Mouse (Mus musculus): ENCODE data around the gene Zc3h4. TPM values are rescaled to one million over a fixed set of nuclear protein-coding genes. Genes with fewer than 3 reads are reported as not detected.

Gene Zc3h4
- 15.5 and 17.1 TPM in 2 replicates for polyA plus RNA-seq (2015; fragmentation: Nextera tagmentation; extraction: Ambion mirVana)

GRCm38 (mm10) chr7:16400689-16401611 is at the start of gene Zc3h4:
Gene Zc3h4, plus strand, starts transcription at chr7:16400910.
- H3K9me3 ChIP-seq (replicated peaks) = no peaks in the 10 kb centered on the region
- WGBS = 1% methylated on average over 52 of the region's 85 CpGs
- ATAC-seq (replicated peaks; ENCODE audit: low FRiP score) = peak; percentile 48

GRCm38 (mm10) chr7:16355854-16356594 is 44.7 kb upstream of the Zc3h4 start:
- H3K36me3 ChIP-seq = peaks cover 81% of the 10 kb centered on the region
- no peaks in the 10 kb centered on the region for H3K9me3 ChIP-seq (replicated peaks)
- 95% methylated on average over 3 of the region's 3 CpGs for WGBS
- no peak for ATAC-seq (replicated peaks; ENCODE audit: low FRiP score)
- H3K27ac ChIP-seq = no peak overlapping the region
- no peaks in the 10 kb centered on the region for H3K4me1 ChIP-seq
- no peak overlapping the region for H3K9ac ChIP-seq
- no peak overlapping the region for H3K4me3 ChIP-seq (replicated peaks)
- no peak overlapping the region for H3K4me2 ChIP-seq
- no peaks in the 10 kb centered on the region for H3K27me3 ChIP-seq

More at GRCm38 (mm10) chr7:16400689-16401611, at the start of gene Zc3h4:
- H3K27ac ChIP-seq = peak within 1 kb of the TSS; percentile 100
- 0 out of 2 replicates have a peak, but pooled peaks cover 2% of the 10 kb centered on the region for H3K36me3 ChIP-seq
- peaks cover 32% of the 10 kb centered on the region for H3K4me1 ChIP-seq
- peak within 1 kb of the TSS; percentile 66 for H3K4me2 ChIP-seq
- no peaks in the 10 kb centered on the region for H3K27me3 ChIP-seq
- peak within 1 kb of the TSS; percentile 100 for H3K9ac ChIP-seq
- H3K4me3 ChIP-seq (replicated peaks) = peak within 1 kb of the TSS; percentile 97

GRCm38 (mm10) chr7:16357602-16358001 is 43.1 kb upstream of the Zc3h4 start:
- 96% methylated on average over 3 of the region's 3 CpGs for WGBS
- Histone ChIP-seq H3K9ac (no peak overlapping the region), H3K36me3 (peaks cover 81% of the 10 kb centered on the region), H3K4me2 (no peak overlapping the region), H3K27ac (no peak overlapping the region), H3K27me3 (no peaks in the 10 kb centered on the region), H3K4me1 (no peaks in the 10 kb centered on the region), H3K9me3 (replicated peaks) (no peaks in the 10 kb centered on the region), H3K4me3 (replicated peaks) (no peak overlapping the region)
- ATAC-seq (replicated peaks; ENCODE audit: low FRiP score) = no peak

- H3K27me3 ChIP-seq = no peaks in the 10 kb centered on the region
- no peak overlapping the region for H3K9ac ChIP-seq
- H3K36me3 ChIP-seq = peaks cover 95% of the 10 kb centered on the region
- H3K4me1 ChIP-seq = no peaks in the 10 kb centered on the region
- H3K9me3 ChIP-seq (replicated peaks) = no peaks in the 10 kb centered on the region
- H3K27ac ChIP-seq = 0 out of 2 replicates have a peak overlapping the region, but pooled peaks have one; percentile 38
- H3K4me3 ChIP-seq (replicated peaks) = no peak overlapping the region
- no peak for ATAC-seq (replicated peaks; ENCODE audit: low FRiP score)
- no peak overlapping the region for H3K4me2 ChIP-seq
- WGBS = 67% methylated on average over 1 of the region's 1 CpGs
Measured at GRCm38 (mm10) chr7:16364319-16364718, 36.4 kb upstream of the Zc3h4 start.

- ATAC-seq (replicated peaks; ENCODE audit: low FRiP score) = no peak
- no peak overlapping the region for H3K9ac ChIP-seq
- H3K36me3 ChIP-seq = peaks cover 96% of the 10 kb centered on the region
- H3K27ac ChIP-seq = no peak overlapping the region
- no peaks in the 10 kb centered on the region for H3K9me3 ChIP-seq (replicated peaks)
- no peak overlapping the region for H3K4me3 ChIP-seq (replicated peaks)
- WGBS = 31% methylated on average over 4 of the region's 4 CpGs
- no peaks in the 10 kb centered on the region for H3K4me1 ChIP-seq
- H3K27me3 ChIP-seq = no peaks in the 10 kb centered on the region
- no peak overlapping the region for H3K4me2 ChIP-seq
Measured at GRCm38 (mm10) chr7:16364901-16365500, 35.7 kb upstream of the Zc3h4 start.

GRCm38 (mm10) chr7:16366133-16366646 is 34.5 kb upstream of the Zc3h4 start:
- 49% methylated on average over 10 of the region's 10 CpGs for WGBS
- no peak overlapping the region for H3K4me2 ChIP-seq
- H3K4me1 ChIP-seq = no peaks in the 10 kb centered on the region
- no peak for ATAC-seq (replicated peaks; ENCODE audit: low FRiP score)
- no peaks in the 10 kb centered on the region for H3K27me3 ChIP-seq
- H3K4me3 ChIP-seq (replicated peaks) = no peak overlapping the region
- no peak overlapping the region for H3K9ac ChIP-seq
- no peak overlapping the region for H3K27ac ChIP-seq
- peaks cover 98% of the 10 kb centered on the region for H3K36me3 ChIP-seq
- H3K9me3 ChIP-seq (replicated peaks) = no peaks in the 10 kb centered on the region

- peaks cover 96% of the 10 kb centered on the region for H3K36me3 ChIP-seq
- H3K4me1 ChIP-seq = no peaks in the 10 kb centered on the region
Measured at GRCm38 (mm10) chr7:16366669-16367068, 34.0 kb upstream of the Zc3h4 start.

GRCm38 (mm10) chr7:16368835-16369234 is 31.9 kb upstream of the Zc3h4 start:
- ATAC-seq (replicated peaks; ENCODE audit: low FRiP score) = no peak
- Histone ChIP-seq H3K27ac (no peak overlapping the region), H3K4me1 (no peaks in the 10 kb centered on the region), H3K9me3 (replicated peaks) (no peaks in the 10 kb centered on the region), H3K4me3 (replicated peaks) (no peak overlapping the region), H3K36me3 (peaks cover 95% of the 10 kb centered on the region), H3K27me3 (no peaks in the 10 kb centered on the region), H3K4me2 (no peak overlapping the region), H3K9ac (no peak overlapping the region)
- 87% methylated on average over 2 of the region's 2 CpGs for WGBS

More at GRCm38 (mm10) chr7:16366669-16367068, 34.0 kb upstream of the Zc3h4 start:
- Histone ChIP-seq H3K9me3 (replicated peaks) (no peaks in the 10 kb centered on the region), H3K4me3 (replicated peaks) (no peak overlapping the region), H3K27me3 (no peaks in the 10 kb centered on the region), H3K9ac (no peak overlapping the region), H3K4me2 (no peak overlapping the region), H3K27ac (no peak overlapping the region)
- WGBS = 57% methylated on average over 4 of the region's 4 CpGs
- no peak for ATAC-seq (replicated peaks; ENCODE audit: low FRiP score)

- Histone ChIP-seq H3K4me1 (no peaks in the 10 kb centered on the region), H3K9ac (no peak overlapping the region), H3K4me3 (replicated peaks) (no peak overlapping the region), H3K4me2 (no peak overlapping the region), H3K36me3 (peaks cover 95% of the 10 kb centered on the region), H3K9me3 (replicated peaks) (no peaks in the 10 kb centered on the region), H3K27me3 (no peaks in the 10 kb centered on the region), H3K27ac (no peak overlapping the region)
- 80% methylated on average over 2 of the region's 2 CpGs for WGBS
- no peak for ATAC-seq (replicated peaks; ENCODE audit: low FRiP score)
Measured at GRCm38 (mm10) chr7:16370596-16370995, 30.1 kb upstream of the Zc3h4 start.

GRCm38 (mm10) chr7:16373719-16374118 is 27.0 kb upstream of the Zc3h4 start:
- 39% methylated on average over 2 of the region's 2 CpGs for WGBS
- no peak overlapping the region for H3K27ac ChIP-seq
- no peak overlapping the region for H3K9ac ChIP-seq
- H3K4me1 ChIP-seq = no peaks in the 10 kb centered on the region
- no peaks in the 10 kb centered on the region for H3K27me3 ChIP-seq
- peaks cover 95% of the 10 kb centered on the region for H3K36me3 ChIP-seq
- no peak for ATAC-seq (replicated peaks; ENCODE audit: low FRiP score)
- no peaks in the 10 kb centered on the region for H3K9me3 ChIP-seq (replicated peaks)
- H3K4me2 ChIP-seq = no peak overlapping the region
- no peak overlapping the region for H3K4me3 ChIP-seq (replicated peaks)

GRCm38 (mm10) chr7:16374989-16375388 is 25.7 kb upstream of the Zc3h4 start:
- Histone ChIP-seq H3K4me2 (no peak overlapping the region), H3K36me3 (peaks cover 92% of the 10 kb centered on the region), H3K27ac (no peak overlapping the region), H3K4me1 (no peaks in the 10 kb centered on the region), H3K9ac (no peak overlapping the region), H3K4me3 (replicated peaks) (no peak overlapping the region), H3K27me3 (no peaks in the 10 kb centered on the region), H3K9me3 (replicated peaks) (no peaks in the 10 kb centered on the region)
- ATAC-seq (replicated peaks; ENCODE audit: low FRiP score) = no peak
- WGBS = 76% methylated on average over 5 of the region's 5 CpGs
